Mouse (Mus musculus): ENCODE measurements around the gene Idh1. TPM values are rescaled to one million over a fixed set of nuclear protein-coding genes. Genes with fewer than 3 reads are reported as not detected.

Gene Idh1
- total RNA-seq, 1 experiment, result 51.1 TPM

DNA sequence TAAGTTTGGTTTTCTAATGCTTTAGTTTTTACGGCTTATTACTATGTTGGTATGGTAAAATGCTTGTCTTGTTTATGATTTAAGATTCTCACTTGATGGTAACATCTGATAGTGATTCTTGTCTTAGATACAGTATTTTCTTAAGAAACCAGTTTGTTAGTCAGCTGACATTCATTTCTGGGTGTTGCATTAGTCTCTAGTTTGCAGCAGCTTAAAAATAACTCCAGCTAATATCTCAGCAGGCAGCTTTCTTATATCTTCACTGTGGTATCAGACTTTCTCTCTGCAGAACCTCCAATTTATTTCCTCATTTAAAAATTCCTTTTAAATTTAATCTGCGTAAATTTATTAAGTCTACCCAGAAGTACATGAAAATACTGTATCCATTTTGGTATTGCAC, 37.4 kb upstream of the Idh1 start:
- TF ChIP-seq ZNF384 (IDR thresholded peaks at IDR 0.05; ENCODE audit: low read depth, low read length) (no peak), CHD2 (IDR thresholded peaks at IDR 0.05; ENCODE audit: low read depth, low read length) (no peak), ZC3H11A (IDR thresholded peaks at IDR 0.05; ENCODE audit: borderline replicate concordance, low read depth, low read length) (no peak), HCFC1 (IDR thresholded peaks at IDR 0.05; ENCODE audit: borderline replicate concordance, insufficient read depth, low read length) (no peak)
- in situ Hi-C loops (cut with MboI; ENCODE audit: low sequenced_read_pairs in 2 of 2, unreplicated experiment in 2 of 2), result no loop called here
- Histone ChIP-seq H3K4me3 (ENCODE audit: insufficient read depth in 1 of 2, low read depth in 1 of 2, low read length in 2 of 2, poor library complexity in 1 of 2, severe bottlenecking in 1 of 2) (no peak overlapping the region), H3K9me3 (ENCODE audit: control insufficient read depth, insufficient read depth, low read depth, low read length) (no peaks in the 10 kb centered on the region), H3K4me1 (ENCODE audit: control insufficient read depth in 2 of 2, insufficient read depth in 2 of 2, low read length in 2 of 2, poor library complexity in 1 of 2) (no peaks in the 10 kb centered on the region), H3K9ac (ENCODE audit: insufficient read depth, low read depth, low read length, poor library complexity, severe bottlenecking) (no peak overlapping the region), H3K36me3 (ENCODE audit: control insufficient read depth, insufficient read depth, low read length, poor library complexity, severe bottlenecking) (peaks cover 4% of the 10 kb centered on the region; the same call in 1 of the 2 replicates), H3K27ac (ENCODE audit: insufficient read depth, low read depth, low read length, poor library complexity, severe bottlenecking) (no peak overlapping the region)
- no peak for DNase-seq (ENCODE audit: low read depth, low spot score)

DNA sequence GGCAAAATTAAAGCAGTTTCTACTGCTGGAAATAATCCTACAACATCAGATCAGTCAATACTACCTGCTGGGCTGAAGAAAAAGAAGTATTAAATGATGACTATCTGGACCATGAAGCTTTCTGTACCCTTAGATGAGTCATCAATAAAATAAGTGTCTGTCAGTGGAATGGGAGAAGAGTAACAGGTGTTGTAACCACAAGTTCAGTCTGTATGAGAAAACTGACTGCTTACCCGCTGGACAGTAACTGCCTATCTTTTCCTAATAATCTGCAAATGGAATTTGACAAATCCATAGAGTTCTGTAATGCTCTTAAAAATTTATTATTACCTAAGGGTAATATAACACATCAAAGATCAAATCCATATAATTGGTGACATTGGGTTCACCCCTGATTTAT, 31.7 kb upstream of the Idh1 start:
- no peaks in the 10 kb centered on the region; the same call in 1 of the 2 replicates for H3K36me3 ChIP-seq (ENCODE audit: control insufficient read depth, insufficient read depth, low read length, poor library complexity, severe bottlenecking)

DNA sequence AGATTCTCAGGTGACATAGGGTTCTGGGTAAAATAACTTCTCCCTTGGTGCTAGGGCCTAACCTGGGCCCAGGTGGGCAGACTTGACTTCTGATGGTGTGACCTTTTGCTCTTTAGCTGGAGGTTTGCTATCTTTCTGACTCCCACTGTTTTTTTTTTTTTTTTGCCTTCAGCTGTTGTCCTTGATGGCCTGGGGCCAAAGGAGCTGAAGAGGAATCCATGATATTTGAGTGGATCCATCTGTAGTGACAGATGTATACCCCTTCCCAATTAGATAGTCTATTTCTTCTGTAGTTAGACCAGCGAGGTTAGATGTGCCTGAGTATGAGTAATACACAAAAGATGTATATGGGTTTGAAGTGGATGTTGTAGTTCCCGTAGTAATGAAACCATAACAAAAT, 31.3 kb upstream of the Idh1 start:
- no peaks in the 10 kb centered on the region; a peak in 1 of 4 replicates for H3K4me1 ChIP-seq (ENCODE audit: control insufficient read depth in 2 of 2, insufficient read depth in 2 of 2, low read length in 2 of 2, poor library complexity in 1 of 2)
- no peak for DNase-seq (ENCODE audit: low read depth, low spot score)
- no peak overlapping the region for H3K27ac ChIP-seq (ENCODE audit: insufficient read depth, low read depth, low read length, poor library complexity, severe bottlenecking)
- no peak overlapping the region for H3K4me3 ChIP-seq (ENCODE audit: insufficient read depth in 1 of 2, low read depth in 1 of 2, low read length in 2 of 2, poor library complexity in 1 of 2, severe bottlenecking in 1 of 2)
- no peak for TF ChIP-seq CHD2 (IDR thresholded peaks at IDR 0.05; ENCODE audit: low read depth, low read length)
- in situ Hi-C loops (cut with MboI; ENCODE audit: low sequenced_read_pairs in 2 of 2, unreplicated experiment in 2 of 2), result no loop called here
- no peak overlapping the region for H3K9ac ChIP-seq (ENCODE audit: insufficient read depth, low read depth, low read length, poor library complexity, severe bottlenecking)
- no peaks in the 10 kb centered on the region for H3K9me3 ChIP-seq (ENCODE audit: control insufficient read depth, insufficient read depth, low read depth, low read length)
- no peaks in the 10 kb centered on the region; the same call in 1 of the 2 replicates for H3K36me3 ChIP-seq (ENCODE audit: control insufficient read depth, insufficient read depth, low read length, poor library complexity, severe bottlenecking)

More for the DNA sequence above, 31.7 kb upstream of the Idh1 start:
- Histone ChIP-seq H3K9ac (ENCODE audit: insufficient read depth, low read depth, low read length, poor library complexity, severe bottlenecking) (no peak overlapping the region), H3K27ac (ENCODE audit: insufficient read depth, low read depth, low read length, poor library complexity, severe bottlenecking) (no peak overlapping the region), H3K4me3 (ENCODE audit: insufficient read depth in 1 of 2, low read depth in 1 of 2, low read length in 2 of 2, poor library complexity in 1 of 2, severe bottlenecking in 1 of 2) (no peak overlapping the region), H3K9me3 (ENCODE audit: control insufficient read depth, insufficient read depth, low read depth, low read length) (no peaks in the 10 kb centered on the region), H3K4me1 (ENCODE audit: control insufficient read depth in 2 of 2, insufficient read depth in 2 of 2, low read length in 2 of 2, poor library complexity in 1 of 2) (no peaks in the 10 kb centered on the region; a peak in 1 of 4 replicates)
- TF ChIP-seq ZNF384 (IDR thresholded peaks at IDR 0.05; ENCODE audit: low read depth, low read length) (no peak), MAFK (IDR thresholded peaks at IDR 0.05; ENCODE audit: insufficient read depth, low read depth, low read length) (no peak), ZC3H11A (IDR thresholded peaks at IDR 0.05; ENCODE audit: borderline replicate concordance, low read depth, low read length) (no peak), HCFC1 (IDR thresholded peaks at IDR 0.05; ENCODE audit: borderline replicate concordance, insufficient read depth, low read length) (no peak), CHD2 (IDR thresholded peaks at IDR 0.05; ENCODE audit: low read depth, low read length) (no peak)
- no peak for DNase-seq (ENCODE audit: low read depth, low spot score)
- in situ Hi-C loops (cut with MboI; ENCODE audit: low sequenced_read_pairs in 2 of 2, unreplicated experiment in 2 of 2), result no loop called here

DNA sequence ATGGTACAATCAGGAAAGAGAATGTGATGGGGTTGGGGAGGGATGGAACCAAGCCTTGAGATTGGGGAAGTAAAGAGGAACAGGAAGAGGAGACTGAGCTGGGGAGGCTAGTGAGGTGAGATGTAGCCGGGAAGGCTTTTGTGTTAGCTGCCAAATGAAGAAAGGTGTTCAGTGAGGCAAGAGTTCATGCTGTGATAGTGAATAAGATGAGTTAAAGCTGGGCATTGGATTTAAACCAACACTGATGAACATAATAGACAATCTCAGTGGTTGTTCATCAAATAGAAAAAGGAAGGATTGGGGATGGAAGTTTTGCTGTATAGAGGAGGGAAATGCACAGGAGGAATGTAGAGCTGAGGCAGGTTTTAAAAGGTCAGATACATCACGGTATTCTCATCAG, 26.9 kb upstream of the Idh1 start:
- peaks cover 2% of the 10 kb centered on the region; the same call in 1 of the 2 replicates for H3K36me3 ChIP-seq (ENCODE audit: control insufficient read depth, insufficient read depth, low read length, poor library complexity, severe bottlenecking)
- DNase-seq (ENCODE audit: low read depth, low spot score), result no peak
- no peaks in the 10 kb centered on the region for H3K9me3 ChIP-seq (ENCODE audit: control insufficient read depth, insufficient read depth, low read depth, low read length)
- no peak overlapping the region for H3K27ac ChIP-seq (ENCODE audit: insufficient read depth, low read depth, low read length, poor library complexity, severe bottlenecking)
- H3K4me1 ChIP-seq (ENCODE audit: control insufficient read depth in 2 of 2, insufficient read depth in 2 of 2, low read length in 2 of 2, poor library complexity in 1 of 2), result no peaks in the 10 kb centered on the region; a peak in 1 of 4 replicates
- no peak overlapping the region for H3K4me3 ChIP-seq (ENCODE audit: insufficient read depth in 1 of 2, low read depth in 1 of 2, low read length in 2 of 2, poor library complexity in 1 of 2, severe bottlenecking in 1 of 2)
- TF ChIP-seq HCFC1 (IDR thresholded peaks at IDR 0.05; ENCODE audit: borderline replicate concordance, insufficient read depth, low read length), result no peak
- no peak for TF ChIP-seq ZC3H11A (IDR thresholded peaks at IDR 0.05; ENCODE audit: borderline replicate concordance, low read depth, low read length)
- no peak for TF ChIP-seq CHD2 (IDR thresholded peaks at IDR 0.05; ENCODE audit: low read depth, low read length)
- no peak for TF ChIP-seq ZNF384 (IDR thresholded peaks at IDR 0.05; ENCODE audit: low read depth, low read length)
- TF ChIP-seq MAFK (IDR thresholded peaks at IDR 0.05; ENCODE audit: insufficient read depth, low read depth, low read length), result no peak
- in situ Hi-C loops (cut with MboI; ENCODE audit: low sequenced_read_pairs in 2 of 2, unreplicated experiment in 2 of 2), result no loop called here
- no peak overlapping the region for H3K9ac ChIP-seq (ENCODE audit: insufficient read depth, low read depth, low read length, poor library complexity, severe bottlenecking)

DNA sequence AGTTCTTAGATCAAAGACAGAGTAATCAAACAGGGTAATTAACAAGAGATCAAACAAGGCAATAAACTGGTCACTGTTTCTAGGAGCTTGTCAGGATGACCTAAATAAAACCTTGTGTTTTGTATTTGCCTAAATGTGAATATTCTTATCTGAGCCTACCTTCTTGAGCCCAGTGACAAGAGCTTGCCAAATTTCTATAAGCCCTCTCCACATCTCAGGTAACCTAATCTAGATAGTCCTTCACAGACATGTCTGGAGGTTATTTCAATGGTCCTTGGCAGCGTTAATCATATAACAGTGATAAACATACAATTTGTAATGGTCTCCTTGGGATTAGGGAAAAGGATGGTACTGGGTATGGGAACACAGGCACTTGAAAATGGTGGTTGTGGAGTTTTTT, 18.0 kb upstream of the Idh1 start:
- no peaks in the 10 kb centered on the region for H3K4me1 ChIP-seq (ENCODE audit: control insufficient read depth in 2 of 2, insufficient read depth in 2 of 2, low read length in 2 of 2, poor library complexity in 1 of 2)
- no peak overlapping the region for H3K9ac ChIP-seq (ENCODE audit: insufficient read depth, low read depth, low read length, poor library complexity, severe bottlenecking)
- H3K27ac ChIP-seq (ENCODE audit: insufficient read depth, low read depth, low read length, poor library complexity, severe bottlenecking), result no peak overlapping the region
- TF ChIP-seq CHD2 (IDR thresholded peaks at IDR 0.05; ENCODE audit: low read depth, low read length) (no peak), MAFK (IDR thresholded peaks at IDR 0.05; ENCODE audit: insufficient read depth, low read depth, low read length) (no peak), ZC3H11A (IDR thresholded peaks at IDR 0.05; ENCODE audit: borderline replicate concordance, low read depth, low read length) (no peak), ZNF384 (IDR thresholded peaks at IDR 0.05; ENCODE audit: low read depth, low read length) (no peak), HCFC1 (IDR thresholded peaks at IDR 0.05; ENCODE audit: borderline replicate concordance, insufficient read depth, low read length) (no peak)
- in situ Hi-C loops (cut with MboI; ENCODE audit: low sequenced_read_pairs in 2 of 2, unreplicated experiment in 2 of 2), result no loop called here
- H3K4me3 ChIP-seq (ENCODE audit: insufficient read depth in 1 of 2, low read depth in 1 of 2, low read length in 2 of 2, poor library complexity in 1 of 2, severe bottlenecking in 1 of 2), result no peak overlapping the region
- no peaks in the 10 kb centered on the region for H3K9me3 ChIP-seq (ENCODE audit: control insufficient read depth, insufficient read depth, low read depth, low read length)
- H3K36me3 ChIP-seq (ENCODE audit: control insufficient read depth, insufficient read depth, low read length, poor library complexity, severe bottlenecking), result peaks cover 8% of the 10 kb centered on the region
- DNase-seq (ENCODE audit: low read depth, low spot score), result no peak

Measured in ES-E14 (cell line).